Mouse (Mus musculus): ENCODE measurements at regions not wholly inside any gene's neighbourhood (a gene's known extent, or its start where the extent isn't known, plus 50 kb on each side); places are given as distances from the start of the nearest gene placed in this dataset.

DNA sequence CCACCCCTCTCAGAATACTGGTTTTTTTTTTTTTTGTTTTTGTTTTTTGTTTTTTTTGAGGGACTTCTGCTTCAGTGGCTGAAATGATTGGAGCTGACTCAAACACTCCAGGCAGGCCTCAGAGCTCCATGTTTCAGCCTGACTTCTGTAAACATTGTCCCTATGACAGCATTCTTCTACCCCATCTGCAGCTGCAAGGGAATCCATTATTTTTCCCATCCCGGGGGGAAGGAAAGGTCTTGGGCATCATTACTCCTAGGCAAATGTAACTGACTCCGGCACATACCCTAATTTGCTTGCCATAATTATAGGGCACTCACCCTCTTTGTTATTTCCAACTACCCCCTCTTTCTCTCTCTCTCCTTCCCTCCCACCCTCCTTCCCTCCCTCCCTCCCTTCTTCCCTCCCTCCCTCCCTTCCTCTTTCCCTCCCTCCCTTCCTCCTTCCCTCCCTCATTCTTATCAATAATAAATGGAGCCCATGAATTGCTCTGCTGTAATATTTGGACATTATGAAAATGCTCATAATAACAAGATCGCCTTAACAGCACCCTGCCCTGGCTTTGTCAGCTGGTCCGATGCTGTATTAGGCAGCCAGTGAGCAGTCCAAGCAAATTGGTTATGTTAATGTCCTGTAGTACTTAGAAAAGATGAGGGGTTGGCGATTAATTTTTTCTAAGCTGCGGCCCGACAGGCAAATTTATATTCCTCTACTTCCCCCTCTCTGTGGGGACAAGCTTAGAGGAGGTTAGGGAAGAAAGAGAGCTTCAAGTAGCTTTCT is 395.0 kb upstream of the Gm10295 start:
- H3K27me3 ChIP-seq (ENCODE audit: insufficient read depth, low read length): no peaks in the 10 kb centered on the region
- H3K9ac ChIP-seq: no peak overlapping the region
- H3K9me3 ChIP-seq (ENCODE audit: low read length): no peaks in the 10 kb centered on the region
- 51% methylated on average over 7 of the region's 7 CpGs for WGBS
- TF ChIP-seq CTCF (IDR thresholded peaks at IDR 0.05; ENCODE audit: low read depth): no peak
- H3K4me1 ChIP-seq (ENCODE audit: insufficient read depth): no peaks in the 10 kb centered on the region
- no peak overlapping the region for H3K27ac ChIP-seq (ENCODE audit: low read depth, low read length)
- no peak overlapping the region for H3K4me3 ChIP-seq (ENCODE audit: low read depth, low read length)
- ATAC-seq (peak; percentile 78), DNase-seq (no peak)
- no peak overlapping the region for H3K4me2 ChIP-seq (ENCODE audit: low read depth)
- H3K36me3 ChIP-seq (ENCODE audit: insufficient read depth): no peaks in the 10 kb centered on the region

DNA sequence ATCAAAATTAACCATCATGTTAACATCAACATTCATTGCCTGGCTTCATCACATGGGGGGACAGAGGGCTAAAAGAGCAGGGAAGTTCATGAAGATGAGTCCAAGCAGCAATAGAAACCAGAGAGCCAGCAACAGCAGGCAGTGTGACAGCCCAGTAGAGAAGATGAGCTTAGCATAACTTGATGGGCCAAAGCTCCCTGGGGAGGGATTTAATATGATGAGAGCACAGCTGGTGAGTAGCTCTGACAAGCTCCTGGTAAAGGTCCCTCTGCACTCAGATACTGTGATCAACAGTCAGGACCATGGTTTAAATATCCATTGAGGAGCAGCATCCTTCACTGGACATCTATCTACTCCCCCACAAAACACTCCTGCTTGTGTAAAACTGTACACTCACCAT is 377.2 kb upstream of the Gm10295 start:
- TF ChIP-seq CTCF (IDR thresholded peaks at IDR 0.05; ENCODE audit: low read depth): no peak
- ATAC-seq: no peak

DNA sequence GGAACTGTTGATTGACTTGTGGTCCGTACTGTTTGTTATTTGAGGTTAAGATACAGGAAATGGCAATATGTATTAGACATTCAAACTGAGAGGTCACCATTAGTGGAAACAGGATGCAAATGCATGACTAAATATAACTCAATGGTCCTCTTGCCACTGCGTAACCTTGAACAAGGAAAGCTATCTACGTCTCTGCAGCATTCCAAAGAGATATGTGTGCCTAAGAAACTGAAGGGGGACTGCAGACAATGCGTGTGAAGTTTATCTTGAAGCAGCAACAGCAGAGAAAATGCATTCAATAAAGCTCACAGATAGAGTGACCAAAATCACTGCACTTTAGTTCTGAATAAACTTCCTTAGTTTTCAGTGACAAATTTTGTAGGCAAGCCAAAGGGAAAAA is 356.9 kb upstream of the Gm10295 start:
- no peak overlapping the region for H3K27ac ChIP-seq (ENCODE audit: low read depth, low read length)
- H3K9ac ChIP-seq: no peak overlapping the region
- no peak for TF ChIP-seq CTCF (IDR thresholded peaks at IDR 0.05; ENCODE audit: low read depth)
- H3K4me1 ChIP-seq (ENCODE audit: insufficient read depth): peaks cover 6% of the 10 kb centered on the region
- H3K36me3 ChIP-seq (ENCODE audit: insufficient read depth): no peaks in the 10 kb centered on the region
- H3K4me2 ChIP-seq (ENCODE audit: low read depth): no peak overlapping the region
- no peak for ATAC-seq
- no peaks in the 10 kb centered on the region for H3K9me3 ChIP-seq (ENCODE audit: low read length)
- WGBS: 82% methylated on average over 4 of the region's 4 CpGs
- H3K4me3 ChIP-seq (ENCODE audit: low read depth, low read length): no peak overlapping the region
- no peak for DNase-seq
- no peaks in the 10 kb centered on the region for H3K27me3 ChIP-seq (ENCODE audit: insufficient read depth, low read length)

More for the DNA sequence above, 377.2 kb upstream of the Gm10295 start:
- H3K4me2 ChIP-seq (ENCODE audit: low read depth): no peak overlapping the region
- no peak overlapping the region for H3K4me3 ChIP-seq (ENCODE audit: low read depth, low read length)
- no peak overlapping the region for H3K27ac ChIP-seq (ENCODE audit: low read depth, low read length)
- DNase-seq: no peak
- no peaks in the 10 kb centered on the region for H3K4me1 ChIP-seq (ENCODE audit: insufficient read depth)
- H3K36me3 ChIP-seq (ENCODE audit: insufficient read depth): no peaks in the 10 kb centered on the region
- H3K9ac ChIP-seq: no peak overlapping the region
- no peaks in the 10 kb centered on the region for H3K9me3 ChIP-seq (ENCODE audit: low read length)
- H3K27me3 ChIP-seq (ENCODE audit: insufficient read depth, low read length): no peaks in the 10 kb centered on the region

DNA sequence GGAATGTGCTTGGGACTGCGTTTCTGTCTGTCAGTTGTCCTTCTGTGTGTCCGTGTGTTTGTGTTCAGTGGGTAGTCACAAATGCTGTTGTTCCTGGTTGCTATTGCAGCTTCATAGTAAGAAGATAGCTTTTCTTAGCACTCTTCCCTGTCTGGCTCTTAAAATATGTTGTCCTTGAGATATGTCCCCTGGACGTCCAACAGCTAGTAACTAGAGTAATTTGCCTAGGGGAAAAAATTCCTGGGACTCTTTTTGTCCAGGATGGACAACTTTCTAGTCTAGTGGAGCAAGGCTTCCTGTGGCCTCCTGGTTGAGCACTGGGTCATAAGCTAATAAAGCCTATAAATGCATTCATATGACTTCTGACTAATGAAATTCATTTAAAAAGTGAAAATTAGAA is 354.9 kb upstream of the Gm10295 start:
- WGBS: 40% methylated on average over 3 of the region's 3 CpGs
- ATAC-seq: no peak

DNA sequence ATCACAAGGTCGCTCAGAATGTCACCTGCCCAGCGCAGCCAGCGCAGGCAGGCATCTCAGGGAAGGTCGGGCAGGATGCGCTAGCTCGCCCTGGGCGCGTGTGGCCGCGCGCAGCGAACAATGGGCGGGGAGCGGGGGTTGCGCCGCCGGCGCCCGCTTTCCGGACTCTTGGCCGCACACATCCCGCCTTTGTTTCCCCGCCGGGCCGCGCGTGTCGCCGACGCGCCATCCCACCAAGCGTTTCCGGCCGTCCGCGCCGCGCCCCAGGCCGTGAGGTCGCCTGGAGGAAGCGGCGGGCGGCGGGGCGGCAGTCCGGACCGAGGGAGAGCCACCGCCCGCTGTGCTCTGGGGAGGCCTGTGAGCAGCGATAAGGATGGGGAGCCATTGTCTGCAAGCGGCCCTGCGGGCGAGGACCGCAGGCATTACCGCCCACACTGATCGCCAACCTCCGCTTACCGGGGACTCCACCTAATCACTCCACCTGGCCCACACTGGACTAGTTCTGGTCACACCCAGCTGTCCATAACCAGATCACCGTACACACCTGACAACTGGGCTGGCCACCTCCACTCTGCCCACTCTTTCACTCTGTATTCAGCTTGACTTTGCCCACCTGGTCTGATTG is 354.3 kb upstream of the Gm10295 start:
- 2% methylated on average over 36 of the region's 59 CpGs for WGBS

More for the DNA sequence above, 354.9 kb upstream of the Gm10295 start:
- Histone ChIP-seq H3K27me3 (ENCODE audit: insufficient read depth, low read length) (no peaks in the 10 kb centered on the region), H3K4me3 (ENCODE audit: low read depth, low read length) (peak overlapping the region; percentile 54; the same call in 1 of the 2 replicates), H3K9ac (peak overlapping the region; percentile 80; the same call in 1 of the 2 replicates), H3K36me3 (ENCODE audit: insufficient read depth) (no peaks in the 10 kb centered on the region), H3K4me2 (ENCODE audit: low read depth) (peak overlapping the region; percentile 95), H3K4me1 (ENCODE audit: insufficient read depth) (peaks cover 6% of the 10 kb centered on the region), H3K27ac (ENCODE audit: low read depth, low read length) (no peak overlapping the region), H3K9me3 (ENCODE audit: low read length) (no peaks in the 10 kb centered on the region)
- TF ChIP-seq CTCF (IDR thresholded peaks at IDR 0.05; ENCODE audit: low read depth): no peak
- peak; percentile 5 for DNase-seq

DNA sequence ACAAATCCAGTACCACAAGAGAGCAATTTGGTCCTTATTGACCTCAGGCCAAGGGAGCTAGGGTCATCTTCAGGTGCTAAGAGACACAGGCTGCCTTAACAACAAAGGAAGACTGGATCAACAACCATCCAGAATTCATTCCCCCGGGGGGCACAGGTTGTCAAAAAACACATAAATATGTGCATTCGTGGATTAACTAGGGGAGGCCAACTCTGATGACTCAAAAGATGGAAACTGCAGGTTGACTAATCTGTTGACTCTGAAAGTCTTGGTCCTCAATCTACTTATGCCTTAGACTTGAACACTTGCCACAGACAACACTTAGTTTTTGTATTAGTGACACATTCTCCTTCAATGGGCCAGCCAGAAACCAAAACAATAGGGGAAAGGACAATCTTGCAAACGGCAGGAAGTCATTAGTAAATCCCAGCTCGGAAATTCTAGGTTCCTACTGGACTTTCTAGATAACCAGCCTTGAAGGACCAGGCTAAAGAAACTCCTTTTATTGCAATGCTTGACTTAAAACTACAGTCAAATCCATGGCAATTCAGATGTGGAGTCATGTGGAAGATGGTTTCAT is 353.5 kb upstream of the Gm10295 start:
- Histone ChIP-seq H3K36me3 (ENCODE audit: insufficient read depth) (no peaks in the 10 kb centered on the region), H3K27ac (ENCODE audit: low read depth, low read length) (no peak overlapping the region), H3K4me1 (ENCODE audit: insufficient read depth) (peaks cover 6% of the 10 kb centered on the region), H3K4me3 (ENCODE audit: low read depth, low read length) (peak overlapping the region; percentile 54), H3K9me3 (ENCODE audit: low read length) (no peaks in the 10 kb centered on the region), H3K27me3 (ENCODE audit: insufficient read depth, low read length) (no peaks in the 10 kb centered on the region), H3K9ac (peak overlapping the region; percentile 80; the same call in 1 of the 2 replicates), H3K4me2 (ENCODE audit: low read depth) (peak overlapping the region; percentile 95)
- DNase-seq (no peak), ATAC-seq (no peak)
- no peak for TF ChIP-seq CTCF (IDR thresholded peaks at IDR 0.05; ENCODE audit: low read depth)
- WGBS: 54% methylated on average over 4 of the region's 4 CpGs

More for the DNA sequence above, 354.3 kb upstream of the Gm10295 start:
- Histone ChIP-seq H3K27me3 (ENCODE audit: insufficient read depth, low read length) (no peaks in the 10 kb centered on the region), H3K4me3 (ENCODE audit: low read depth, low read length) (peak overlapping the region; percentile 54), H3K27ac (ENCODE audit: low read depth, low read length) (peak overlapping the region; percentile 45; the same call in 1 of the 2 replicates), H3K4me2 (ENCODE audit: low read depth) (peak overlapping the region; percentile 95), H3K4me1 (ENCODE audit: insufficient read depth) (peaks cover 6% of the 10 kb centered on the region), H3K36me3 (ENCODE audit: insufficient read depth) (no peaks in the 10 kb centered on the region), H3K9ac (peak overlapping the region; percentile 80), H3K9me3 (ENCODE audit: low read length) (no peaks in the 10 kb centered on the region)
- no peak for TF ChIP-seq CTCF (IDR thresholded peaks at IDR 0.05; ENCODE audit: low read depth)
- DNase-seq (peak; percentile 64), ATAC-seq (peak; percentile 86)

Measured in forebrain, postnatal 0 days (tissue).